Mouse (Mus musculus) liver, embryonic 14.5 days (tissue): Measurements from ENCODE around the gene Myl6b. TPM values are rescaled to one million over a fixed set of nuclear protein-coding genes. Genes with fewer than 3 reads are reported as not detected.
A peak's percentile ranks its signal among the peaks of the same experiment; 100 is the strongest.
"Not testable (repeated sequence)": the region's sequence is repeated elsewhere in the genome, so short reads cannot be mapped to it uniquely, and the experiment has no call there.

ENCODE experiments used
- ATAC-seq: fragments of 200-750 bp; cut with Nextera tagmentation; 2 replicates; pipeline ENCODE4 v1.8.0; 2017; ENCODE audit warnings: moderate number of reproducible peaks, mild to moderate bottlenecking, moderate library complexity; ENCODE audit not compliant: insufficient read depth
- DNase-seq, 3 experiments: peaks; one replicate each; pipeline ENCODE4 v3.0.0-alpha.2; 2012 to 2013; ENCODE audit warnings: low read depth in 3 of 3, low spot score in 3 of 3
- H3K27ac ChIP-seq: fragments of 300-500 bp; sonication (generic); 2 replicates; pipeline ENCODE4 v1.5.1; 2014; ENCODE audit warnings: moderate library complexity, mild to moderate bottlenecking, control low read depth, inconsistent platforms
- H3K27me3 ChIP-seq: fragments of 300-500 bp; sonication (generic); 2 replicates; pipeline ENCODE4 v1.6.1; 2014; ENCODE audit warnings: mild to moderate bottlenecking, low read length, moderate library complexity; ENCODE audit not compliant: control insufficient read depth, insufficient read depth
- H3K36me3 ChIP-seq: fragments of 300-500 bp; sonication (generic); replicated peaks from 2 replicates; pipeline ENCODE4 v1.6.1; 2014; ENCODE audit warnings: low read depth; ENCODE audit not compliant: control insufficient read depth, insufficient read depth
- H3K4me1 ChIP-seq, 2 experiments: fragments of 200-500 bp in 1 of 2; fragments of 300-500 bp in 1 of 2; sonication (generic) in 1 of 2; replicated peaks; 2 replicates each; pipeline ENCODE4 v1.6.1; 2012 to 2014; ENCODE audit warnings: antibody characterized with exemption in 1 of 2, inconsistent platforms in 1 of 2, low read length in 1 of 2; ENCODE audit not compliant: control insufficient read depth in 2 of 2, insufficient read depth in 2 of 2
- H3K4me2 ChIP-seq: fragments of 300-500 bp; sonication (generic); 2 replicates; pipeline ENCODE4 v1.6.1; 2014; ENCODE audit warnings: low read depth, mild to moderate bottlenecking, control low read depth, moderate library complexity
- H3K4me3 ChIP-seq, 2 experiments: fragments of 200-500 bp in 1 of 2; fragments of 300-500 bp in 1 of 2; sonication (generic) in 1 of 2; 2 replicates each; pipeline ENCODE4 v1.5.1; 2012 to 2014; ENCODE audit warnings: low read depth in 2 of 2, low read length in 2 of 2, mild to moderate bottlenecking in 2 of 2, control low read depth in 1 of 2, inconsistent platforms in 1 of 2, moderate library complexity in 1 of 2; ENCODE audit not compliant: insufficient read depth in 1 of 2
- H3K9ac ChIP-seq: fragments of 300-500 bp; sonication (generic); replicated peaks from 2 replicates; pipeline ENCODE4 v1.6.1; 2014; ENCODE audit warnings: mild to moderate bottlenecking, control low read depth, moderate library complexity
- H3K9me3 ChIP-seq: fragments of 300-500 bp; sonication (generic); 2 replicates; pipeline ENCODE4 v1.6.1; 2016; ENCODE audit warnings: low read length, mixed read lengths; ENCODE audit not compliant: control insufficient read depth
- CTCF ChIP-seq: IDR thresholded peaks from 2 replicates; pipeline ENCODE4 v1.5.1; 2016; ENCODE audit warnings: antibody characterized with exemption, low read depth, control low read depth
- EP300 ChIP-seq: IDR thresholded peaks from 2 replicates; pipeline ENCODE4 v1.6.1; 2016; ENCODE audit warnings: antibody characterized with exemption, low read depth
- WGBS: fragments of 180-500 bp; shearing (Covaris S2); extraction: QIAGEN DNeasy Blood & Tissue Kit; methylation state at CpG from one replicate; pipeline ENCODE4 v1.1.7; 2014; ENCODE audit not compliant: insufficient replicate concordance; 5-methylcytosine and 5-hydroxymethylcytosine counted together
- polyA plus RNA-seq, 2 experiments: library from polyadenylated mRNA; depleted of rRNA in 1 of 2; stranded (reverse) in 1 of 2; unstranded in 1 of 2; fragments of >200 nt; fragmentation: Nextera tagmentation in 1 of 2; extraction: Ambion mirVana in 1 of 2; gene quantifications; 2 replicates each; pipeline versions ENCODE4 v1.2.1 to v1.2.3; 2012 to 2014

Gene Myl6b
- polyA plus RNA-seq, 2 experiments = 0.72 to 1.2 TPM

DNA sequence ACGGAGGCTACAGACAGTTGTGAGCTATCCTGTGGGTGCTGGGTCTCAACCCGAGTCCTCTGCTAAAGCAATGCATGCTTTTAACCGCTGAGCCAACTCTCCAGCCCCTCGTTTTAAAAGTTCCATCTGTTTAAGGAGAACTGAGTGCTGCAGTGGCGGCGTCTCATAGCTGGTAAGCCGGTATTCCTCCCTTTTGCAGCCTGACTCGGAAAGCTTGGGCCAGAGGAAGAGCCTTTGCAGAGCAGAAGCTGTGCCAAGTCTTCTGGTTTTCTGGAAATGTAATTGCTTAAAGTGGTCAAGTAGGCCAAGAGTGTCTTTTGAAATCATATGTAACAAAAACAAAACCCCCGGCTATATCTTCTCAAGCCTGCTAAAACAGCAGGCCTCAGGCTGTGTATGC, 9.8 kb upstream of the Myl6b start:
- H3K9me3 ChIP-seq = no peaks in the 10 kb centered on the region
- DNase-seq (no peak), ATAC-seq (no peak)
- no peak overlapping the region for H3K27ac ChIP-seq
- peaks cover 12 to 23% of the 10 kb centered on the region in 2 experiments for H3K4me1 ChIP-seq
- H3K4me2 ChIP-seq = no peak overlapping the region
- no peak for TF ChIP-seq CTCF
- no peak for TF ChIP-seq EP300
- H3K4me3 ChIP-seq = no peak overlapping the region
- H3K9ac ChIP-seq = no peak overlapping the region
- 75% methylated on average over 9 of the region's 9 CpGs for WGBS
- no peaks in the 10 kb centered on the region; the same call in 1 of the 2 replicates for H3K36me3 ChIP-seq
- H3K27me3 ChIP-seq = no peaks in the 10 kb centered on the region

DNA sequence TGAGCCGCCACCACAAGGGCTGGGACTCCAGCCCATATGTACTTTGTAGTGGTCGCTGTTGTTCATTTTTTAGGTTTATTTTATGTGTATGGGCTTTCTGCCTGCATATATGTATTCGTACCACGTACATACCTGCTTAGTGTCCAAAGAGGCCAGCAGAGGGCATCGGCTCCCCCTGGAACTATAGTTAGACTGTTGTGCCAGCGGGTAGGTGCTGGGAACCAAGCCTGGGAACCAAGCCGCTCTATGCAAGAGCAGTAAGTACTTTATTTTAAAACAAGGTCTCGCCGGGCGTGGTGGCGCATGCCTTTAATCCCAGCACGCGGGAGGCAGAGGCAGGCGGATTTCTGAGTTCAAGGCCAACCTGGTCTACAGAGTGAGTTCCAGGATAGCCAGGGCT, 7.5 kb upstream of the Myl6b start:
- Histone ChIP-seq H3K4me3 (no peak overlapping the region), H3K36me3 (no peaks in the 10 kb centered on the region), H3K27me3 (no peaks in the 10 kb centered on the region), H3K9me3 (no peaks in the 10 kb centered on the region), H3K4me1 (peaks cover 10 to 18% of the 10 kb centered on the region in 2 experiments), H3K9ac (no peak overlapping the region), H3K27ac (no peak overlapping the region), H3K4me2 (no peak overlapping the region)
- WGBS = 90% methylated on average over 14 of the region's 14 CpGs
- no peak for ATAC-seq
- no peak for DNase-seq
- TF ChIP-seq EP300 (no peak), CTCF (peak; percentile 38; the same call in 1 of the 2 replicates)

DNA sequence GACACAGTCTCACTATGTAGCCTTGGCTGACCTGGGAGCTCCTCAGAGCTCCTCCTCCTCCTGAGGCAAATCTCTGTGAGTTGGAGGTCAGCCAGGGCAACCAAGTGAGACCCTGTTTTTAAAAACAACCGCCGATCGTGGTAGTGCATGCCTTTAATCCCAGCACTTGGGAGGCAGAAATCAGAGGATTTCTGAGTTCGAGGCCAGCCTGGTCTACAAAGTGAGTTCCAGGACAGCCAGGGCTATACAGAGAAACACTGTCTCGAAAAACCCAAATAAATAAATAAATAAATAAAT, 6.8 kb upstream of the Myl6b start:
- not testable (repeated sequence) for H3K27ac ChIP-seq, H3K4me3 ChIP-seq, DNase-seq, H3K9ac ChIP-seq, H3K4me2 ChIP-seq, ATAC-seq, H3K9me3 ChIP-seq, H3K36me3 ChIP-seq, H3K27me3 ChIP-seq
- peaks cover 10 to 14% of the 10 kb centered on the region in 2 experiments for H3K4me1 ChIP-seq
- 74% methylated on average over 5 of the region's 5 CpGs for WGBS

DNA sequence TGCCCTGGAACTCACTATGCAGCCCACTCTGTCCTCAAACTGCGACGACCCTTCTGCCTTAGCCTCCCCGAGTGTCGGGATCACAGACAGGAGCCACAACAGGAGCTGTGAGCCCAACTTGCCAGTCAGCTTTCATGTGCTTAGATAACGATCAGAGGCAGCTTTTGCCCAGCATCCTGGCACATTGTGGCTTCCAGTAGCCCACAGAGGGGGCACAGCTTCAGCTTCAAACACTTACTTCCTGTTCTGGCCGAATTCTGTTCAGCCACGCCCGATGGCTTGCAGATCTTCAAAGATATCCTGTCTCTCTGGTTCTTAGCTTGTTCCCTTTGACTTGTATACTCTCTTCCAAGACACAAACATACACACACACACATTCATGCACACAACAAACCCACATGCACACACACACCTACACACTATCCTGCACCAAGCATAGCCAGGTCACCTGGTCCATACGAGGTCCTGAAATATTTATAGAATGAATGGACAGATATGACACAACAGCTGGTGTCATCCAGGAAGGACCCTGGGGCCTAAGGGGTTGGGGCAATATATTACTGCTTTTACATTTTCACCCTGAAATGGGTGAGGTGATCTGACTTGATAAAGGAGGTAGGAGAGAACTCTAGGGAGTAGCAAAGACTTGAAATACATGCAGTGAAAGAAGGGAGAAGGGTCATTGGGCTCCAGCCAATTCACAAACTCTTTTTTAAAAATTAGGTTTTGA, 6.3 kb upstream of the Myl6b start:
- Histone ChIP-seq H3K4me2 (peak overlapping the region; percentile 44), H3K9me3 (no peaks in the 10 kb centered on the region), H3K27ac (peak overlapping the region; percentile 47), H3K4me1 (peaks cover 10 to 16% of the 10 kb centered on the region in 2 experiments), H3K4me3 (no peak overlapping the region), H3K36me3 (no peaks in the 10 kb centered on the region), H3K9ac (peak overlapping the region; percentile 48), H3K27me3 (no peaks in the 10 kb centered on the region)
- 11% methylated on average over 9 of the region's 9 CpGs for WGBS
- TF ChIP-seq EP300 = no peak
- TF ChIP-seq CTCF = no peak
- DNase-seq (no peak), ATAC-seq (0 out of 2 replicates have a peak, but pooled peaks have one; percentile 31)

DNA sequence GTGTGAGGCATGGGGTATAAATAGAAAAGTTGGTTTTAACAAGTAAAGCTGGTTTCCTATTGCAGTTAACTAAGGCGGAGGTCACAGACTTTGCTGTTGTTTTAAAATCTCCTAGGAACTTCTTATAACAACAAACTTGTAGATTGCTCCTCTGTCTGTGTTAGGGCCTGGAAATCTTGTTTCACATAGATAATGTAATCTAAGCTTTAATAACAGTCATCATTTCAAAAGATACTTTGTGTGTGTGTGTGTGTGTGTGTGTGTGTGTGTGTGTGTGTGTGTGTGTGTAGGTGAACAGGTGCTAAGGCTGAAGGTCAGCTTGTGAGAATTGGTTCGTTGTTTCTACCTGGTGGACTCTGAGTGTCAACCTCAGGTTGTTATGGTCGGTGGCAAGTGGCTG, 5.5 kb upstream of the Myl6b start:
- Histone ChIP-seq H3K4me3 (no peak overlapping the region), H3K4me1 (peaks cover 10 to 16% of the 10 kb centered on the region in 2 experiments), H3K27me3 (no peaks in the 10 kb centered on the region), H3K4me2 (no peak overlapping the region), H3K36me3 (no peaks in the 10 kb centered on the region), H3K27ac (no peak overlapping the region), H3K9me3 (no peaks in the 10 kb centered on the region), H3K9ac (no peak overlapping the region)
- DNase-seq (no peak), ATAC-seq (no peak)
- 52% methylated on average over 3 of the region's 3 CpGs for WGBS
- TF ChIP-seq EP300 = no peak
- no peak for TF ChIP-seq CTCF
